Mouse (Mus musculus): Measurements from ENCODE around the gene Tmem131l.

DNA sequence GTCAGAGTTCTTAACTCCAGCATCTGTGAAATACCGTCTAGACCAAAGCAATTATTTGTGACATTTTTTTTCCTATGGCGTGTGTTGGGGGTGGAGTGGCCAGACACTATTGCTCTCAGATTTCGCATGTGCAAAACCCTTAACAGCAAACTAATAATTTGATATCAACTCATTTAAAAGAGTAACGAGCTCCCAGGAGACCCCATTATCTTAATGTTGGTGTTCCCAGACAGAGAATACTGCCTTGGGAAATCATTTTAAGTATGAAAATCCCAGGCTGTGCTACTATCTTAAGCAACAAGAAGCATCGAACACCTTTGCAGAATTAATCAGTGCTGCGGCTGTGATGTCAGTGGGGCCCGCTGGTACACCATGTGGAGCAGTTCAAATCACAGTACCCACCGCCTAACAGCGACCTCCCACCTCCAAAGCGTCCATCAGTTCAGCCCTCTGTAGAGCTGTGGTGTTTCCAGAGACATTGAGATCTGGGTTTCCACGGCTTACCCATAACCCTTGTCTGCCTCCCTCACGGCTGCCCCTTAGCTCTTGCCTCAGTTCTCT lies 15.4 kb downstream of the Tmem131l start:
- TF ChIP-seq POLR2A (IDR thresholded peaks at IDR 0.05; ENCODE audit: borderline replicate concordance, extremely low read depth, insufficient read depth, insufficient read length, poor library complexity, severe bottlenecking): no peak
- no peak for TF ChIP-seq CTCF (IDR thresholded peaks at IDR 0.05; ENCODE audit: borderline replicate concordance, extremely low read depth, insufficient read depth, insufficient read length)
